Mouse (Mus musculus): Measurements from ENCODE around the gene Pgls.

- TF ChIP-seq CTCF (IDR thresholded peaks at IDR 0.05) (no peak), EP300 (IDR thresholded peaks at IDR 0.05) (no peak)
These were observed 44.4 kb upstream of the Pgls start for GRCm38 (mm10) chr8:71547590-71547989.
